Mouse (Mus musculus): ENCODE results near the gene Tmem106c. TPM values are rescaled to one million over a fixed set of nuclear protein-coding genes. Genes with fewer than 3 reads are reported as not detected.

Tmem106c gene
- polyA plus RNA-seq (2014; fragmentation: Nextera tagmentation; extraction: Ambion mirVana), result 47.2 and 51.6 TPM in 2 replicates

GRCm38 (mm10) chr15:97963989-97964835 is at the start of gene Tmem106c:
Gene Tmem106c (plus strand): TSS chr15:97964200.
- H3K4me3 ChIP-seq (ENCODE audit: low read depth, low read length), result peak within 1 kb of the TSS; percentile 60
- H3K9ac ChIP-seq (ENCODE audit: low read depth, low read length), result peak within 1 kb of the TSS; percentile 74
- no peaks in the 10 kb centered on the region for H3K27me3 ChIP-seq (replicated peaks; ENCODE audit: control insufficient read depth, insufficient read depth, low read length)
- peak within 1 kb of the TSS; percentile 93 for H3K4me2 ChIP-seq (ENCODE audit: low read depth, low read length)
- DNase-seq (ENCODE audit: low spot score) (peak; percentile 94), ATAC-seq (ENCODE audit: low read depth) (peak; percentile 97)
- no peaks in the 10 kb centered on the region for H3K9me3 ChIP-seq (ENCODE audit: control insufficient read depth, low read length)
- H3K36me3 ChIP-seq (ENCODE audit: control insufficient read depth, insufficient read depth, low read length), result no peaks in the 10 kb centered on the region
- H3K4me1 ChIP-seq (ENCODE audit: control insufficient read depth, insufficient read depth, low read length), result peaks cover 6% of the 10 kb centered on the region; the same call in 1 of the 2 replicates
- peak within 1 kb of the TSS; percentile 77 for H3K27ac ChIP-seq (replicated peaks; ENCODE audit: low read depth, low read length)
- 1% methylated on average over 46 of the region's 67 CpGs for WGBS

GRCm38 (mm10) chr15:97914331-97914747 is 49.7 kb upstream of the Tmem106c start:
- ATAC-seq (ENCODE audit: low read depth) (peak; percentile 80), DNase-seq (ENCODE audit: low spot score) (peak; percentile 87)
- Histone ChIP-seq H3K36me3 (ENCODE audit: control insufficient read depth, insufficient read depth, low read length) (no peaks in the 10 kb centered on the region), H3K9me3 (ENCODE audit: control insufficient read depth, low read length) (no peaks in the 10 kb centered on the region), H3K4me2 (ENCODE audit: low read depth, low read length) (peak overlapping the region; percentile 5; the same call in 1 of the 2 replicates), H3K27ac (replicated peaks; ENCODE audit: low read depth, low read length) (no peak overlapping the region), H3K4me1 (ENCODE audit: control insufficient read depth, insufficient read depth, low read length) (peaks cover 5% of the 10 kb centered on the region), H3K9ac (ENCODE audit: low read depth, low read length) (no peak overlapping the region), H3K4me3 (ENCODE audit: low read depth, low read length) (no peak overlapping the region), H3K27me3 (replicated peaks; ENCODE audit: control insufficient read depth, insufficient read depth, low read length) (0 out of 2 replicates have a peak, but pooled peaks cover 7% of the 10 kb centered on the region)
- 10% methylated on average over 9 of the region's 9 CpGs for WGBS

- no peaks in the 10 kb centered on the region for H3K27me3 ChIP-seq (replicated peaks; ENCODE audit: control insufficient read depth, insufficient read depth, low read length)
- 75% methylated on average over 9 of the region's 9 CpGs for WGBS
- no peak overlapping the region for H3K4me2 ChIP-seq (ENCODE audit: low read depth, low read length)
- H3K9ac ChIP-seq (ENCODE audit: low read depth, low read length), result no peak overlapping the region
- peaks cover 5% of the 10 kb centered on the region for H3K4me1 ChIP-seq (ENCODE audit: control insufficient read depth, insufficient read depth, low read length)
- H3K27ac ChIP-seq (replicated peaks; ENCODE audit: low read depth, low read length), result no peak overlapping the region
- DNase-seq (ENCODE audit: low spot score), result no peak
- no peak overlapping the region for H3K4me3 ChIP-seq (ENCODE audit: low read depth, low read length)
- ATAC-seq (ENCODE audit: low read depth), result no peak
- no peaks in the 10 kb centered on the region for H3K9me3 ChIP-seq (ENCODE audit: control insufficient read depth, low read length)
- H3K36me3 ChIP-seq (ENCODE audit: control insufficient read depth, insufficient read depth, low read length), result no peaks in the 10 kb centered on the region
Observed at GRCm38 (mm10) chr15:97917994-97918393, 46.0 kb upstream of the Tmem106c start.

GRCm38 (mm10) chr15:97919217-97919616 is 44.8 kb upstream of the Tmem106c start:
- 85% methylated on average over 7 of the region's 7 CpGs for WGBS
- no peaks in the 10 kb centered on the region for H3K36me3 ChIP-seq (ENCODE audit: control insufficient read depth, insufficient read depth, low read length)
- no peaks in the 10 kb centered on the region for H3K27me3 ChIP-seq (replicated peaks; ENCODE audit: control insufficient read depth, insufficient read depth, low read length)
- H3K4me2 ChIP-seq (ENCODE audit: low read depth, low read length), result no peak overlapping the region
- H3K4me3 ChIP-seq (ENCODE audit: low read depth, low read length), result no peak overlapping the region
- H3K9ac ChIP-seq (ENCODE audit: low read depth, low read length), result no peak overlapping the region
- no peak for DNase-seq (ENCODE audit: low spot score)
- H3K9me3 ChIP-seq (ENCODE audit: control insufficient read depth, low read length), result no peaks in the 10 kb centered on the region
- H3K4me1 ChIP-seq (ENCODE audit: control insufficient read depth, insufficient read depth, low read length), result peaks cover 3% of the 10 kb centered on the region; the same call in 1 of the 2 replicates
- no peak overlapping the region for H3K27ac ChIP-seq (replicated peaks; ENCODE audit: low read depth, low read length)
- ATAC-seq (ENCODE audit: low read depth), result no peak

- Histone ChIP-seq H3K27ac (replicated peaks; ENCODE audit: low read depth, low read length) (no peak overlapping the region), H3K9ac (ENCODE audit: low read depth, low read length) (no peak overlapping the region), H3K9me3 (ENCODE audit: control insufficient read depth, low read length) (no peaks in the 10 kb centered on the region), H3K4me2 (ENCODE audit: low read depth, low read length) (no peak overlapping the region), H3K4me1 (ENCODE audit: control insufficient read depth, insufficient read depth, low read length) (no peaks in the 10 kb centered on the region), H3K27me3 (replicated peaks; ENCODE audit: control insufficient read depth, insufficient read depth, low read length) (no peaks in the 10 kb centered on the region), H3K4me3 (ENCODE audit: low read depth, low read length) (no peak overlapping the region), H3K36me3 (ENCODE audit: control insufficient read depth, insufficient read depth, low read length) (no peaks in the 10 kb centered on the region)
- DNase-seq (ENCODE audit: low spot score), result no peak
- 65% methylated on average over 5 of the region's 5 CpGs for WGBS
- ATAC-seq (ENCODE audit: low read depth), result no peak
Observed at GRCm38 (mm10) chr15:97920306-97920705, 43.7 kb upstream of the Tmem106c start.

GRCm38 (mm10) chr15:97921796-97922195 is 42.2 kb upstream of the Tmem106c start:
- H3K4me3 ChIP-seq (ENCODE audit: low read depth, low read length), result no peak overlapping the region
- WGBS, result 89% methylated on average over 9 of the region's 9 CpGs
- H3K27me3 ChIP-seq (replicated peaks; ENCODE audit: control insufficient read depth, insufficient read depth, low read length), result no peaks in the 10 kb centered on the region
- H3K4me2 ChIP-seq (ENCODE audit: low read depth, low read length), result no peak overlapping the region
- H3K4me1 ChIP-seq (ENCODE audit: control insufficient read depth, insufficient read depth, low read length), result no peaks in the 10 kb centered on the region
- H3K36me3 ChIP-seq (ENCODE audit: control insufficient read depth, insufficient read depth, low read length), result no peaks in the 10 kb centered on the region
- DNase-seq (ENCODE audit: low spot score) (no peak), ATAC-seq (ENCODE audit: low read depth) (no peak)
- no peaks in the 10 kb centered on the region for H3K9me3 ChIP-seq (ENCODE audit: control insufficient read depth, low read length)
- no peak overlapping the region for H3K9ac ChIP-seq (ENCODE audit: low read depth, low read length)
- no peak overlapping the region for H3K27ac ChIP-seq (replicated peaks; ENCODE audit: low read depth, low read length)

- Histone ChIP-seq H3K9ac (ENCODE audit: low read depth, low read length) (no peak overlapping the region), H3K4me1 (ENCODE audit: control insufficient read depth, insufficient read depth, low read length) (no peaks in the 10 kb centered on the region), H3K4me2 (ENCODE audit: low read depth, low read length) (no peak overlapping the region), H3K9me3 (ENCODE audit: control insufficient read depth, low read length) (no peaks in the 10 kb centered on the region), H3K27me3 (replicated peaks; ENCODE audit: control insufficient read depth, insufficient read depth, low read length) (no peaks in the 10 kb centered on the region), H3K27ac (replicated peaks; ENCODE audit: low read depth, low read length) (no peak overlapping the region), H3K4me3 (ENCODE audit: low read depth, low read length) (no peak overlapping the region), H3K36me3 (ENCODE audit: control insufficient read depth, insufficient read depth, low read length) (no peaks in the 10 kb centered on the region)
- DNase-seq (ENCODE audit: low spot score) (no peak), ATAC-seq (ENCODE audit: low read depth) (no peak)
- WGBS, result 82% methylated on average over 2 of the region's 2 CpGs
Observed at GRCm38 (mm10) chr15:97922421-97922820, 41.6 kb upstream of the Tmem106c start.

GRCm38 (mm10) chr15:97927018-97927417 is 37.0 kb upstream of the Tmem106c start:
- Histone ChIP-seq H3K9ac (ENCODE audit: low read depth, low read length) (no peak overlapping the region), H3K4me2 (ENCODE audit: low read depth, low read length) (no peak overlapping the region), H3K27me3 (replicated peaks; ENCODE audit: control insufficient read depth, insufficient read depth, low read length) (no peaks in the 10 kb centered on the region), H3K27ac (replicated peaks; ENCODE audit: low read depth, low read length) (no peak overlapping the region), H3K36me3 (ENCODE audit: control insufficient read depth, insufficient read depth, low read length) (no peaks in the 10 kb centered on the region), H3K9me3 (ENCODE audit: control insufficient read depth, low read length) (no peaks in the 10 kb centered on the region), H3K4me1 (ENCODE audit: control insufficient read depth, insufficient read depth, low read length) (no peaks in the 10 kb centered on the region), H3K4me3 (ENCODE audit: low read depth, low read length) (no peak overlapping the region)
- no peak for DNase-seq (ENCODE audit: low spot score)
- 58% methylated on average over 4 of the region's 4 CpGs for WGBS
- no peak for ATAC-seq (ENCODE audit: low read depth)

- Histone ChIP-seq H3K27me3 (replicated peaks; ENCODE audit: control insufficient read depth, insufficient read depth, low read length) (no peaks in the 10 kb centered on the region), H3K4me1 (ENCODE audit: control insufficient read depth, insufficient read depth, low read length) (no peaks in the 10 kb centered on the region), H3K36me3 (ENCODE audit: control insufficient read depth, insufficient read depth, low read length) (no peaks in the 10 kb centered on the region), H3K4me2 (ENCODE audit: low read depth, low read length) (no peak overlapping the region), H3K4me3 (ENCODE audit: low read depth, low read length) (no peak overlapping the region), H3K9ac (ENCODE audit: low read depth, low read length) (no peak overlapping the region), H3K9me3 (ENCODE audit: control insufficient read depth, low read length) (no peaks in the 10 kb centered on the region), H3K27ac (replicated peaks; ENCODE audit: low read depth, low read length) (no peak overlapping the region)
- DNase-seq (ENCODE audit: low spot score) (no peak), ATAC-seq (ENCODE audit: low read depth) (no peak)
- 59% methylated on average over 6 of the region's 6 CpGs for WGBS
Observed at GRCm38 (mm10) chr15:97927821-97928220, 36.2 kb upstream of the Tmem106c start.
